Mouse (Mus musculus) kidney, postnatal 0 days (tissue): ENCODE data around the gene Sit1. TPM values are rescaled to one million over a fixed set of nuclear protein-coding genes. Genes with fewer than 3 reads are reported as not detected.

Source experiments
- ATAC-seq: fragments of 200-750 bp; cut with Nextera tagmentation; replicated peaks from 2 replicates; pipeline ENCODE4 v1.8.0; 2017; ENCODE audit warnings: low read depth, moderate number of reproducible peaks, moderate TSS enrichment, moderate library complexity; ENCODE audit not compliant: low FRiP score
- DNase-seq: peaks from one replicate; pipeline ENCODE4 v3.0.0-alpha.2; 2016; ENCODE audit warnings: low spot score
- H3K27ac ChIP-seq: fragments of 300-500 bp; sonication (generic); 2 replicates; pipeline ENCODE4 v1.5.1; 2014; ENCODE audit warnings: mild to moderate bottlenecking
- H3K27me3 ChIP-seq: fragments of 300-500 bp; sonication (generic); 2 replicates; pipeline ENCODE4 v1.6.1; 2014; ENCODE audit warnings: low read length, mixed read lengths; ENCODE audit not compliant: insufficient read depth
- H3K36me3 ChIP-seq: fragments of 300-500 bp; sonication (generic); 2 replicates; pipeline ENCODE4 v1.6.1; 2014; ENCODE audit warnings: low read length, mixed read lengths; ENCODE audit not compliant: insufficient read depth
- H3K4me1 ChIP-seq: fragments of 300-500 bp; sonication (generic); replicated peaks from 2 replicates; pipeline ENCODE4 v1.6.1; 2014; ENCODE audit warnings: antibody characterized with exemption, low read length, mixed read lengths; ENCODE audit not compliant: insufficient read depth
- H3K4me2 ChIP-seq: fragments of 300-500 bp; sonication (generic); 2 replicates; pipeline ENCODE4 v1.6.1; 2014; ENCODE audit warnings: mild to moderate bottlenecking, low read length, moderate library complexity, mixed read lengths
- H3K4me3 ChIP-seq: fragments of 300-500 bp; sonication (generic); replicated peaks from 2 replicates; pipeline ENCODE4 v1.5.1; 2014; ENCODE audit warnings: low read depth, low read length
- H3K9ac ChIP-seq: fragments of 300-500 bp; sonication (generic); 2 replicates; pipeline ENCODE4 v1.6.1; 2014; ENCODE audit warnings: low read depth, low read length
- H3K9me3 ChIP-seq: fragments of 300-500 bp; sonication (generic); replicated peaks from 2 replicates; pipeline ENCODE4 v1.6.1; 2016; ENCODE audit warnings: low read length, inconsistent platforms, mixed read lengths
- CTCF ChIP-seq: IDR thresholded peaks from 2 replicates; pipeline ENCODE4 v1.5.1; 2016; ENCODE audit warnings: antibody characterized with exemption, low read depth, mild to moderate bottlenecking, moderate library complexity
- whole genome bisulfite sequencing: fragments of 180-500 bp; shearing (Covaris S2); extraction: QIAGEN DNeasy Blood & Tissue Kit; methylation state at CpG from one replicate; pipeline ENCODE4 v1.1.7; 2014; 5-methylcytosine and 5-hydroxymethylcytosine counted together
- polyA plus RNA-seq: library from polyadenylated mRNA; unstranded; fragments of >200 nt; fragmentation: Nextera tagmentation; extraction: Ambion mirVana; gene quantifications from 2 replicates; pipeline ENCODE4 v1.2.1, GENCODE M21; 2015

Gene Sit1
- polyA plus RNA-seq, 1 experiment from 2014 or later, result not detected

GRCm38 (mm10) chr4:43519956-43520355, 36.4 kb upstream of the Sit1 start:
- peak; percentile 45 for ATAC-seq
- H3K9me3 ChIP-seq, result no peaks in the 10 kb centered on the region
- TF ChIP-seq CTCF, result no peak
- H3K4me3 ChIP-seq, result 0 out of 2 replicates have a peak overlapping the region, but pooled peaks have one; percentile 0
- no peak overlapping the region for H3K9ac ChIP-seq
- DNase-seq, result peak; percentile 91
- no peaks in the 10 kb centered on the region for H3K27me3 ChIP-seq
- peaks cover 21% of the 10 kb centered on the region; the same call in 1 of the 2 replicates for H3K4me1 ChIP-seq
- 0 out of 2 replicates have a peak, but pooled peaks cover 5% of the 10 kb centered on the region for H3K36me3 ChIP-seq
- WGBS, result 10% methylated on average over 6 of the region's 6 CpGs
- no peak overlapping the region for H3K27ac ChIP-seq
- peak overlapping the region; percentile 46 for H3K4me2 ChIP-seq

GRCm38 (mm10) chr4:43519551-43519950, 36.0 kb upstream of the Sit1 start:
- 17% methylated on average over 10 of the region's 10 CpGs for WGBS
- DNase-seq (no peak), ATAC-seq (no peak)
- Histone ChIP-seq H3K4me1 (peaks cover 21% of the 10 kb centered on the region; the same call in 1 of the 2 replicates), H3K9ac (no peak overlapping the region), H3K4me2 (peak overlapping the region; percentile 46), H3K27ac (no peak overlapping the region), H3K36me3 (0 out of 2 replicates have a peak, but pooled peaks cover 9% of the 10 kb centered on the region), H3K9me3 (no peaks in the 10 kb centered on the region), H3K27me3 (no peaks in the 10 kb centered on the region), H3K4me3 (0 out of 2 replicates have a peak overlapping the region, but pooled peaks have one; percentile 0)
- no peak for TF ChIP-seq CTCF

GRCm38 (mm10) chr4:43515764-43516708, 32.5 kb upstream of the Sit1 start:
- no peak overlapping the region for H3K4me3 ChIP-seq
- 0 out of 2 replicates have a peak, but pooled peaks cover 10% of the 10 kb centered on the region for H3K36me3 ChIP-seq
- no peak overlapping the region for H3K4me2 ChIP-seq
- no peaks in the 10 kb centered on the region for H3K27me3 ChIP-seq
- H3K4me1 ChIP-seq, result no peaks in the 10 kb centered on the region; the same call in 1 of the 2 replicates
- no peak overlapping the region for H3K9ac ChIP-seq
- 70% methylated on average over 11 of the region's 11 CpGs for WGBS
- no peak overlapping the region for H3K27ac ChIP-seq
- H3K9me3 ChIP-seq, result no peaks in the 10 kb centered on the region
- no peak for TF ChIP-seq CTCF
- no peak for DNase-seq
- no peak for ATAC-seq

- 58% methylated on average over 4 of the region's 4 CpGs for WGBS
- Histone ChIP-seq H3K4me1 (peaks cover 3% of the 10 kb centered on the region; the same call in 1 of the 2 replicates), H3K9me3 (no peaks in the 10 kb centered on the region), H3K27ac (no peak overlapping the region), H3K4me2 (no peak overlapping the region), H3K9ac (no peak overlapping the region), H3K36me3 (0 out of 2 replicates have a peak, but pooled peaks cover 10% of the 10 kb centered on the region), H3K27me3 (no peaks in the 10 kb centered on the region), H3K4me3 (no peak overlapping the region)
- no peak for TF ChIP-seq CTCF
- DNase-seq, result no peak
- ATAC-seq, result no peak
These were observed 30.3 kb upstream of the Sit1 start for GRCm38 (mm10) chr4:43513791-43514190.

GRCm38 (mm10) chr4:43513300-43513699, 29.8 kb upstream of the Sit1 start:
- DNase-seq (no peak), ATAC-seq (no peak)
- Histone ChIP-seq H3K9ac (no peak overlapping the region), H3K4me2 (no peak overlapping the region), H3K27ac (no peak overlapping the region), H3K36me3 (0 out of 2 replicates have a peak, but pooled peaks cover 10% of the 10 kb centered on the region), H3K4me3 (no peak overlapping the region), H3K27me3 (no peaks in the 10 kb centered on the region), H3K9me3 (no peaks in the 10 kb centered on the region), H3K4me1 (peaks cover 7% of the 10 kb centered on the region; the same call in 1 of the 2 replicates)
- no peak for TF ChIP-seq CTCF
- 91% methylated on average over 4 of the region's 4 CpGs for whole genome bisulfite sequencing

- no peak overlapping the region for H3K9ac ChIP-seq
- no peaks in the 10 kb centered on the region for H3K27me3 ChIP-seq
- no peak overlapping the region for H3K4me2 ChIP-seq
- 55% methylated on average over 7 of the region's 7 CpGs for WGBS
- TF ChIP-seq CTCF, result no peak
- no peak overlapping the region for H3K4me3 ChIP-seq
- H3K36me3 ChIP-seq, result 0 out of 2 replicates have a peak, but pooled peaks cover 10% of the 10 kb centered on the region
- no peak for ATAC-seq
- H3K4me1 ChIP-seq, result peaks cover 14% of the 10 kb centered on the region; the same call in 1 of the 2 replicates
- DNase-seq, result no peak
- no peak overlapping the region for H3K27ac ChIP-seq
- H3K9me3 ChIP-seq, result no peaks in the 10 kb centered on the region
These were observed 29.1 kb upstream of the Sit1 start for GRCm38 (mm10) chr4:43512653-43513052.
